Mouse (Mus musculus): Measurements from ENCODE around the gene Bckdha. TPM values are rescaled to one million over a fixed set of nuclear protein-coding genes. Genes with fewer than 3 reads are reported as not detected.

Gene Bckdha
- polyA plus RNA-seq, 1 experiment from 2014 or later, result 39.6 TPM

DNA sequence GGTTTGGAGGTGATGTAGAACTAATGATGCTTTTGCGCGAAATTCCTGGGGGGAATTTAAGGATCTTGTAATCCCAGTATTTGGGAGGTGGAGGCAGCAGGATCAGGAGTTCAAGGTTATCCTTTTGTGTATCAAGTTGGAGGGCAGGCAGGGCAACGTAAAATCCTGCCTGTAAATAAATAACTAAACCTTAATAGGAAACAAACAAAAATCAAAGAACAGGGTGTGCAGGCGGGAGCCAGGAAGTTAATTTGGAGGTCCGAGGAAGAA lies 39.1 kb downstream of the Bckdha start:
- 21% methylated on average over 5 of the region's 5 CpGs for WGBS
- Histone ChIP-seq H3K9ac (replicated peaks) (peak overlapping the region; percentile 62), H3K9me3 (replicated peaks) (no peaks in the 10 kb centered on the region), H3K4me1 (peaks cover 12% of the 10 kb centered on the region), H3K4me3 (replicated peaks) (peak overlapping the region; percentile 81), H3K36me3 (peaks cover 40% of the 10 kb centered on the region), H3K27ac (replicated peaks) (peak overlapping the region; percentile 78), H3K4me2 (peak overlapping the region; percentile 72), H3K27me3 (replicated peaks) (no peaks in the 10 kb centered on the region)
- no peak for ATAC-seq (ENCODE audit: low FRiP score)

DNA sequence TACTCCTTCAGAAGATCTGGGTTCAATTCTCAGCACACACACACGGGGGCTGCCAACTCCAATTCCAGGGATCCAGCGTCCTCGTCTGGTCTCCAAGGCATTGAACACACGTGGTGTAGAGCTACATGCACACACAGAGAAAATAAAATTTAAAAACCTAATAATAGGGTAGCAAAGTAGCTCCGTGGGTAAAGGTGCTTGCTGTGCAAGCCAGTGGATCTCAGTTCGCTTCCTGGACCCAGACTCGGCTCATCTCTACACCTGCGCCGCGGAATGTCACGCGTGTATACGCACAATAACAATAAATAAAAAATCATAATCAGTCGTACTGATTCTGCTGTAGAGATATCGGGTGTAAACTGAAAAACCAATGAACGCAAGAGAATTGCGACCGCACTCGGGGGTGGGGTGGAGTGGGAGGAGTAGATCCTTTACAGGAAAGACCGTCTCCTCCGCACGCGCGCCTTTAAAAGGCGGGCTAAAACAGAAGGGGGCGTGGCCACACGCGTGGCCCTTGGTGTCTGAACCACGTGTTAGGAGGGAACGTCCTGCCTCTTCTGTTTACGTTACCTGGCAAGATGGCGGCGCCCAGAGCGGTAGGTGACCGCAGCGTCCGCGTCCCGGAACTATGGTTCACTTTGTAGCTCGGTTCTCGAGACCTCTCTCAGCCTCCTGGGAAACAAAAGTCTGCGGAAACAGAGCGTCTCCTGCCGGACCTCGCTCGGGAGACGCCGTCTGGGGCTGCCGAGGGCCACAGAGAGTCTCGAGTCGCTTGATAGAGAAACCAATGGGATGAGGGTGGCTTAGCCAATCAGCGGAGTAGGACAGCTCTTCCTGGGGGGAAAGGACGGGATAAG lies 39.7 kb downstream of the Bckdha start, which contains the start of gene Dmac2:
Gene Dmac2 (plus strand): TSS at position 550 of the 857 bp plus-strand sequence.
- H3K9ac ChIP-seq (replicated peaks), result peak within 1 kb of the TSS; percentile 62
- no peaks in the 10 kb centered on the region for H3K27me3 ChIP-seq (replicated peaks)
- H3K4me3 ChIP-seq (replicated peaks), result peak within 1 kb of the TSS; percentile 81
- peaks cover 12% of the 10 kb centered on the region for H3K4me1 ChIP-seq
- peaks cover 34% of the 10 kb centered on the region for H3K36me3 ChIP-seq
- 1% methylated on average over 53 of the region's 53 CpGs for WGBS
- H3K4me2 ChIP-seq, result peak within 1 kb of the TSS; percentile 72
- no peaks in the 10 kb centered on the region for H3K9me3 ChIP-seq (replicated peaks)
- peak; percentile 96 for ATAC-seq (ENCODE audit: low FRiP score)
- peak within 1 kb of the TSS; percentile 78 for H3K27ac ChIP-seq (replicated peaks)

DNA sequence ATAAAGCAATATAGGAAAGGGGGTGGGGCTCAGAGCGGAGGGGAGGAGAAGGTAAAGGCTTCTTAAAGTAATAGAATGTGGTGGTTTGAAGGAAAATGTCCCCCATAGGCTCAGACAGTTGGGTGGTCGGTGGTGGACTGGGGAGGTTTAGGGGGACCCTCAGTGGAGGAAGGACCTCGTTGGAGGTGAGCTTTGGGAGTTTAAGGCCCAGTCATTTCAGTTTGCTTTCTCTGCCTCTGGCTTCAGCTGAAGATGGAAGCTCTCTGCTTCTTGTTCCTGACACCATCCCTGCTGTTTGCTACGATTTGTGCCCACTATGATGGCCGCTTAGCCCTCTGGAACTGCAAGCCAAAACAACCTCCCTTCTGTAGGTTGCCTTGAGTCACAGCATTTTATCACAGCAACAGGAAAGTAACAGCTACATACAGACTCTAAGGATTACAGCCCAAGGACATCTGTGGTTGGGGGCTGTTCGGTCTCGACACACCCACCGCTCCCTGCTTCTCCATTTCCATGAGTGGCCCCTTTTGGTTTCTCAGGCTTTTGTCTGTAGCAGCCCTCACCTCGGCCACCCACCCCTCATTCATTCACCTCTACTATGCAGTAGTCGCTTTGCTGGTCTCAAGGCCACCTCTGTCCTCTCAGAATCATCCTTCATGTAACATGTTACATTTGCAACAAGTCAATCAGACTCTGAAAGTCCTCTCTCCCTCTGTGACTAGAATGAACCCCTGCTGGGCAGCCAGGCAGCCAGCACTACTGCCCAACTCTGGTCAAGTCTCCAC lies 41.2 kb downstream of the Bckdha start:
- H3K4me3 ChIP-seq (replicated peaks), result no peak overlapping the region
- ATAC-seq (ENCODE audit: low FRiP score), result no peak
- 87% methylated on average over 10 of the region's 10 CpGs for WGBS
- H3K9ac ChIP-seq (replicated peaks), result no peak overlapping the region
- H3K27me3 ChIP-seq (replicated peaks), result no peaks in the 10 kb centered on the region
- H3K36me3 ChIP-seq, result peaks cover 19% of the 10 kb centered on the region
- H3K4me1 ChIP-seq, result peaks cover 12% of the 10 kb centered on the region
- H3K27ac ChIP-seq (replicated peaks), result no peak overlapping the region
- H3K9me3 ChIP-seq (replicated peaks), result no peaks in the 10 kb centered on the region
- H3K4me2 ChIP-seq, result no peak overlapping the region

DNA sequence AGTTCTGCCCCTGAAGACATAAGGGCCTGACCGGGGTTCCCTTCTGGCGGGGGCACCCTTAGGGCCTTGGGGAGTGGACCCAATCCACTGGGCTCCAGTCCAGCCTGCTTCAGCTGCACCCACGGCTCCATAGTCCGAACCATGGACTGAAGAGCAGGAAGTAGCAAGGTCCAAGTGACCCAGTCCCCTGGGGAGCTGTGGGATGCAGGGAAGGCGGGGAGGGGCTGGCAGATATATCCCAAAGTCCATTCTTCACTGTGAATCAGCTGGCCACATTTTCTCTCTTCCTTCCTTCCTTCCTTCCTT lies 43.1 kb downstream of the Bckdha start, which contains the start of gene Erich4:
Gene Erich4 (minus strand): TSS at position 187 of the 306 bp plus-strand sequence.
- WGBS, result 81% methylated on average over 5 of the region's 5 CpGs

DNA sequence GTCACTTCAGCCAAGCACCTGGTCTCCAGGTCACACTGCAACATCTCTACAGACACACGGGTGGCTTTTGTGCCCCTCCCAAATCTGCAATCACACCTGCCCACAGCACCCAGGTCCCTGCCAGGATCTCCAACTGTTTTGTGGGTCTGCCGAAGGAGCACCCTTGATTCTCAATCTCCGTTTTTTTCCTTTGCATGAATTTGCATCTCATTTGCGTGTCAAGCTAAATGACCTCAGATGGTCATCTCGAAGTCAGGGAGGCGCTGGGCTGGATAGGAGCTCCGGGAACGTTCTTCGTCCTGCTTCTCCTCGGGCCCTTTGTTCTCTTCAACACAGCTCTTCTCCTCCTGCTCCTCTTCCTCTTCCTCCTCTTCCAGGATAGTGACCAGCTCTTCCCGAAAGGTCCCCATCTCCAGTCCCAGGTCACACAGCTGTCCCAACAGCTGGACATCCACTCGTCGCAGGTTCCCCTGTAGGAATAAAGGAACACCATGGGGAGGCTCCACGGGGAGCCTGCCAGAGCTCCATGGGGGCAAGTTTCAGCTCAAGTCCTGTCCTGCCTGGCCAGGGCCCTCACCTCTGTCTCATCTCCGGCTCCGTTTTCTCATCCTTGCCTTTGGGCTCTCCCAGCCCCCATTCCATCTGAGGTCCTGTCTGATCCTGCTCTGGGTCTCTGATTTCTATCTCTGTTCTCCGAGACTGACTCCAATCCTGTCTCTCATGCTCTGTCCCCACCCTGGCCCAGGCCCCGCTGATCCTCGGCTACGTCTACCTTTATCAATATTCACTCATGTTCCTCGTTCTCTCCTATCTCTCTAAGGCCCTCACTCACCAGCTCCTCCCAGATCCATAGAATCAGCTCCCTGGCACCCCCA lies 43.7 kb downstream of the Bckdha start:
- no peak overlapping the region for H3K4me3 ChIP-seq (replicated peaks)
- H3K9ac ChIP-seq (replicated peaks), result no peak overlapping the region
- H3K27me3 ChIP-seq (replicated peaks), result no peaks in the 10 kb centered on the region
- H3K36me3 ChIP-seq, result no peaks in the 10 kb centered on the region
- no peak for ATAC-seq (ENCODE audit: low FRiP score)
- WGBS, result 69% methylated on average over 21 of the region's 21 CpGs
- H3K27ac ChIP-seq (replicated peaks), result no peak overlapping the region
- H3K4me1 ChIP-seq, result peaks cover 10% of the 10 kb centered on the region
- no peaks in the 10 kb centered on the region for H3K9me3 ChIP-seq (replicated peaks)
- H3K4me2 ChIP-seq, result no peak overlapping the region

More for the DNA sequence above, 43.1 kb downstream of the Bckdha start, which contains the start of gene Erich4:
- Histone ChIP-seq H3K27me3 (replicated peaks) (no peaks in the 10 kb centered on the region), H3K36me3 (0 out of 2 replicates have a peak, but pooled peaks cover under 1% of the 10 kb centered on the region), H3K27ac (replicated peaks) (no peak within 1 kb of the TSS), H3K9ac (replicated peaks) (no peak within 1 kb of the TSS), H3K4me2 (no peak within 1 kb of the TSS), H3K4me1 (peaks cover 12% of the 10 kb centered on the region), H3K9me3 (replicated peaks) (no peaks in the 10 kb centered on the region), H3K4me3 (replicated peaks) (no peak within 1 kb of the TSS)
- ATAC-seq (ENCODE audit: low FRiP score), result no peak

DNA sequence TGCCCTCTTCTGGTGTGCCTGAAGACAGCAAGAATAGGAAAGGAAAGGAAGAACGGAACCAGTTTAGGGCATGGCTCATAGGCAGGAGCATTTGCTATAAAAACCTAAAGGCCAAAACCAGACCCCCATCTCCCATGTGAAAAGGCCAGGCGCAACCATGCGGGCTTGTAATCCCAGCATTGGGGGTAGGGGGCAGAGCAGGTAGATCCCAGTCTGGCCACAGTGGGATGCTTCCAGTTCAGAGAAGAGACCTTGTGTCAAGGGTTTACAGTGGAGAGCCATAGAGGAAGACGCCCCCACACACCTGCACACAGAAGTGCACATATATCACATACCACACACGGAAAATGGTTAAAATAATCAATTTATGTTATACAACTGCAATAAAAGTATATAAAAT lies 44.7 kb downstream of the Bckdha start:
- no peak overlapping the region for H3K4me2 ChIP-seq
- no peaks in the 10 kb centered on the region for H3K27me3 ChIP-seq (replicated peaks)
- WGBS, result 94% methylated on average over 5 of the region's 5 CpGs
- no peak overlapping the region for H3K27ac ChIP-seq (replicated peaks)
- peaks cover 4% of the 10 kb centered on the region; the same call in 1 of the 2 replicates for H3K4me1 ChIP-seq
- ATAC-seq (ENCODE audit: low FRiP score), result no peak
- no peaks in the 10 kb centered on the region for H3K36me3 ChIP-seq
- no peak overlapping the region for H3K9ac ChIP-seq (replicated peaks)
- H3K4me3 ChIP-seq (replicated peaks), result no peak overlapping the region
- no peaks in the 10 kb centered on the region for H3K9me3 ChIP-seq (replicated peaks)

DNA sequence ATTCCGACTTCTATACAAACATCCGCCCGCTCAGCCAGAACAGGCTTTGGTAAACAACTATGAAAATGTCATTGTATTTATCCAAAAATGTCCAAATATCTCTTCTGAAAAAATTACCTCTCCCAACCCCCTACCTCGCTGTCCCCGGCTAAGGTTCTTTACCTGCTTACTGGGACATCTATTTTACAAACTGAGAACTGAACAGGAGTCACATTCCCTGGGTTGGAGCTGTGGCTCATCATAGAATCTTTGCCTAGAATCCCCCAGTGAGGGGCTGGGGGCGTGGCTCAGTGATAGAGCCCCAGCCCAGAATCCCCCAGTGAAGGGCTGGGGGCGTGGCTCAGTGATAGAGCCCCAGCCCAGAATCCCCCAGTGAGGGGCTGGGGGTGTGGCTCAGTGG lies 47.3 kb downstream of the Bckdha start:
- Histone ChIP-seq H3K9me3 (replicated peaks) (no peaks in the 10 kb centered on the region), H3K4me1 (no peaks in the 10 kb centered on the region), H3K27me3 (replicated peaks) (0 out of 2 replicates have a peak, but pooled peaks cover 2% of the 10 kb centered on the region), H3K4me2 (no peak overlapping the region), H3K9ac (replicated peaks) (no peak overlapping the region), H3K36me3 (no peaks in the 10 kb centered on the region), H3K27ac (replicated peaks) (no peak overlapping the region), H3K4me3 (replicated peaks) (no peak overlapping the region)
- 63% methylated on average over 7 of the region's 7 CpGs for WGBS
- no peak for ATAC-seq (ENCODE audit: low FRiP score)

DNA sequence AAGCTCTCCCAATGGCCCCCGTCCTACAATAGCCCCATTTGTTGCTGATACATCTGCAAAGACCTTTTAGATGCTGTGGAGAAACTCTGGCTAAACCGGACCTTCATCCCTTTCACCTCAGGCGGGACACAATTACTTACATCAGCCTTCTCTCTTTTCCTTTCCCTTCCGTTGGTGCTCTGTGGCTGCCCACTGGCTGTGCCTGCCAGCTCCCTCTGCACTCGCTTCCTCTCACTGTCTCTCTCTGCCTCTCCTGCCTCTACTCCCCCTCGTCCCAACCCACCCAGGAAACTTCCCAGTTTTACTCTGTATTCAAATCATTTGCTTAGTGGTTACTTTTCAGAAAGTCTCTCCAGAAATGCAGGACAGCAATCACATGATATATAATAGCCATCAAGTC lies 48.7 kb downstream of the Bckdha start:
- H3K4me3 ChIP-seq (replicated peaks), result no peak overlapping the region
- H3K9ac ChIP-seq (replicated peaks), result no peak overlapping the region
- WGBS, result 37% methylated on average over 6 of the region's 6 CpGs
- ATAC-seq (ENCODE audit: low FRiP score), result no peak
- H3K4me2 ChIP-seq, result no peak overlapping the region
- H3K9me3 ChIP-seq (replicated peaks), result no peaks in the 10 kb centered on the region
- H3K36me3 ChIP-seq, result no peaks in the 10 kb centered on the region
- no peaks in the 10 kb centered on the region for H3K4me1 ChIP-seq
- H3K27me3 ChIP-seq (replicated peaks), result 0 out of 2 replicates have a peak, but pooled peaks cover 2% of the 10 kb centered on the region
- H3K27ac ChIP-seq (replicated peaks), result no peak overlapping the region

DNA sequence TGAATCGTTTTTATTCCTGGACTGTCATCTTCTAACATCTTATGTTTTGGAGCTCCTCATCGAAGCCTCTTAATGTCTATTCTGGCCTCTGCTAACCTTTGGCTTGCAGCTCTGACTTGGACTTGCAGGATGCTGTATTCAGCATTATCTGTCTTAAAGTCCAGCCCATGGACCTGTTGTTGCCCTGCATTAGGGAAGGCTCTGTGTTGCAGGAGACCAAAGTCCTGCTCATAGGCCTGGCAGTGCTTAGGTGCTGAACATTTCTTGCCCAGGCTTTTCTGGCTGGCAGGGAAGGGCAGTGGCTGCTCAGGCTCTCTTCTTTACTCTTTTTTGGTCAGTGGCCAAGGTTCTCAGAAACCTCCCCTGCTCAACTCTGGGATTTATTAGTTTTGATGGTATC lies 51.6 kb downstream of the Bckdha start:
- ATAC-seq (ENCODE audit: low FRiP score), result no peak
- Histone ChIP-seq H3K4me2 (no peak overlapping the region), H3K9me3 (replicated peaks) (no peaks in the 10 kb centered on the region), H3K27me3 (replicated peaks) (0 out of 2 replicates have a peak, but pooled peaks cover 2% of the 10 kb centered on the region), H3K4me1 (no peaks in the 10 kb centered on the region), H3K27ac (replicated peaks) (no peak overlapping the region), H3K4me3 (replicated peaks) (no peak overlapping the region), H3K36me3 (no peaks in the 10 kb centered on the region), H3K9ac (replicated peaks) (no peak overlapping the region)
- WGBS, result 89% methylated on average over 2 of the region's 2 CpGs

DNA sequence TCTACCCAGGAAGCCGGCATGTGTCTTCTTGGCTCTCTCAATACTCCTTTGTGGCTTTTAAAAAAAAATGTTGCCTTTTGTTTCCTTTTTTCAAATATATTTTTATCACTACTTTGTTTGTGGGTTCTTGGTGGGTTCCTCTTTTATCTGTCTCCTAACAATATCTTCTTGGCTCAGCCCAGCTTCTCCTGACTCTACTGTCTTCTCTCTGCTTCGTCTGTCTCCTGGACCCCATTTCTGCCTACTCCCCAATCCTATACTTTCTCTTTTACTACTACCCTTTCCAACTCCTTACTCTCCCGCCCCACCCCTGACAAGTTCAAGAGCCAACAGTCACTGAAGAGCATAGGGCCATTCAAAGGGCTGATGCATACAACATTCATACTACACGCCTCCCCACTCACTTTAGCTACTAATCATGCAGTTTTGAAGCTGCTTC lies 52.1 kb downstream of the Bckdha start:
- 0 out of 2 replicates have a peak, but pooled peaks cover 2% of the 10 kb centered on the region for H3K27me3 ChIP-seq (replicated peaks)
- WGBS, result 77% methylated on average over 4 of the region's 4 CpGs

DNA sequence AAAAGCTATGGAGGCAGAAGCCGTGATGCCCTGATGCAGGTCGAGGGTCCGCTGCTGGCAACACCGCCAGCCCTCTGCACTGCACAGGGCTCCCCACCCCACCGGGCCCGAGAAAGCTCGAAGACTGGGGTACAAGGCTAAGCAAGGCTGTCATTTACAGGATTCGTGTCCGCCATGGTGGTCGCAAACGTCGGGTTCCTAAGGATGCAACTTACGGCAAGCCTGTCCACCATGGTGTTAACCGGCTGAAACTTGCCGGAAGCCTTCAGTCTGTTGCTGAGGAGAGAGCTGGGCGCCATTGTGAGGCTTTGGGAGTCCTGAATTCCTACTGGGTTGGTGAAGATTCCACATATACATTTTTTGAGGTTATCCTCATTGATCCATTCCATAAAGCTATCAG lies 57.4 kb downstream of the Bckdha start:
- no peaks in the 10 kb centered on the region for H3K4me1 ChIP-seq
- no peaks in the 10 kb centered on the region for H3K36me3 ChIP-seq
- H3K27ac ChIP-seq (replicated peaks), result no peak overlapping the region
- no peaks in the 10 kb centered on the region for H3K9me3 ChIP-seq (replicated peaks)
- no peaks in the 10 kb centered on the region for H3K27me3 ChIP-seq (replicated peaks)
- no peak for ATAC-seq (ENCODE audit: low FRiP score)
- H3K9ac ChIP-seq (replicated peaks), result no peak overlapping the region
- WGBS, result 90% methylated on average over 16 of the region's 16 CpGs
- no peak overlapping the region for H3K4me2 ChIP-seq
- H3K4me3 ChIP-seq (replicated peaks), result no peak overlapping the region

More for the DNA sequence above, 52.1 kb downstream of the Bckdha start:
- Histone ChIP-seq H3K4me1 (no peaks in the 10 kb centered on the region), H3K9ac (replicated peaks) (no peak overlapping the region), H3K27ac (replicated peaks) (no peak overlapping the region), H3K9me3 (replicated peaks) (no peaks in the 10 kb centered on the region), H3K36me3 (no peaks in the 10 kb centered on the region), H3K4me2 (no peak overlapping the region), H3K4me3 (replicated peaks) (no peak overlapping the region)
- no peak for ATAC-seq (ENCODE audit: low FRiP score)
